In the genomic region with DNA sequence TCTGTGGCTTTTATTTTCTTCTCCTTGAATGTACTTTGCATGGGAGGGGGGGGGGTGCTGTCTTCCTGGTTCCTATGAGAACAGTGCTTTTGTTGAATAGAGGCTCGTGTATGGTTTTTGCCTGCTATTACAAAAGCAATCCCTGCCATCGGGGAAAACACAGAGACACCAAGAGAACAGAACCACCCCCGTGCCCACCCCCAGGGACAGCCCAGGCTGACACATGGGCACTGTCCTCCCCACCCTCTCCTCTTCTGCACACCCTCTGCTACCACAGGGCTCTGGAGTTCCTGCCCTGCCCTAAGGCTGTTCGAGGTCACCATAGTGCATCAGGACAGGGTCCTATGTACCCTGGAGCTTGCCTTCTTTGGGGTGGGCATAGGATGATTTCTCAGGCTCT, we compare ENCODE assay signal across 26 mouse cellular contexts. TPM values are rescaled to one million over a fixed set of nuclear protein-coding genes. Genes with fewer than 3 reads are reported as not detected.
DNase-seq lines count a peak whose midpoint lies in the region; ATAC-seq and TF ChIP-seq lines count a peak whose summit lies in the region.
"Had no signal": no experiment of that assay in that cellular context is flagged by ENCODE, and none has a peak within 500 bp of the region (broad histone marks: within the 10 kb centered on the region; RNA-seq: fewer than 3 reads in every experiment).

No protein-coding gene starts in this region.

- no peak overlapping the region for H3K4me3 ChIP-seq in hindbrain, embryonic 13.5 days
- no peak overlapping the region for H3K4me3 ChIP-seq in hindbrain, embryonic 10.5 days
- H3K4me3 ChIP-seq in layer of hippocampus, adult 2 months: no peak overlapping the region
- H3K4me3 ChIP-seq: forebrain, embryonic 10.5 days; forebrain, embryonic 13.5 days; heart, adult 2 months; heart, embryonic 10.5 days; heart, embryonic 13.5 days had no signal

- WGBS in hindbrain, embryonic 13.5 days: 70% methylated on average over 4 of the region's 4 CpGs
- WGBS in hindbrain, embryonic 10.5 days: 67% methylated on average over 4 of the region's 4 CpGs

- H3K4me2 ChIP-seq in hindbrain, embryonic 13.5 days: no peak overlapping the region
- H3K4me2 ChIP-seq: forebrain, embryonic 13.5 days; heart, embryonic 13.5 days had no signal

- H3K27ac ChIP-seq in hindbrain, embryonic 13.5 days: no peak overlapping the region
- no peak overlapping the region for H3K27ac ChIP-seq in hindbrain, embryonic 10.5 days
- peak overlapping the region; percentile 82 for H3K27ac ChIP-seq in layer of hippocampus, adult 2 months
- H3K27ac ChIP-seq: forebrain, embryonic 10.5 days; forebrain, embryonic 13.5 days; heart, adult 2 months; heart, embryonic 10.5 days; heart, embryonic 13.5 days had no signal

- H3K27me3 ChIP-seq in hindbrain, embryonic 13.5 days: peaks cover 39% of the 10 kb centered on the region
- H3K27me3 ChIP-seq in hindbrain, embryonic 10.5 days (ENCODE audit: insufficient read depth, poor library complexity, severe bottlenecking): peaks cover 37% of the 10 kb centered on the region

- no peak overlapping the region for H3K9ac ChIP-seq in hindbrain, embryonic 13.5 days
- H3K9ac ChIP-seq: forebrain, embryonic 13.5 days; heart, embryonic 13.5 days had no signal

- TF ChIP-seq CTCF in layer of hippocampus, adult 2 months (conservative IDR thresholded peaks at IDR 0.05): no peak

- no peaks in the 10 kb centered on the region for H3K9me3 ChIP-seq in hindbrain, embryonic 13.5 days
- no peaks in the 10 kb centered on the region for H3K9me3 ChIP-seq in hindbrain, embryonic 10.5 days
- H3K9me3 ChIP-seq: forebrain, embryonic 10.5 days; forebrain, embryonic 13.5 days; G1E; heart, embryonic 10.5 days; heart, embryonic 13.5 days had no signal

- H3K36me3 ChIP-seq in hindbrain, embryonic 13.5 days: no peaks in the 10 kb centered on the region
- no peaks in the 10 kb centered on the region for H3K36me3 ChIP-seq in hindbrain, embryonic 10.5 days
- H3K36me3 ChIP-seq: forebrain, embryonic 10.5 days; G1E; heart, embryonic 10.5 days; heart, embryonic 13.5 days had no signal

- peaks cover 6% of the 10 kb centered on the region; the same call in 1 of the 2 replicates for H3K4me1 ChIP-seq in hindbrain, embryonic 13.5 days (replicated peaks)
- peaks cover 22% of the 10 kb centered on the region for H3K4me1 ChIP-seq in hindbrain, embryonic 10.5 days (replicated peaks)
- H3K4me1 ChIP-seq: heart, embryonic 13.5 days had no signal

- ATAC-seq in hindbrain, embryonic 13.5 days (ENCODE audit: low FRiP score): 0 out of 2 replicates have a peak, but pooled peaks have one; percentile 28
- ATAC-seq: inflammation-experienced regulatory T-cells, adult 6 months; Patski had no signal

- DNase-seq in hindbrain, embryonic 10.5 days (ENCODE audit: low spot score): no peak
- DNase-seq in layer of hippocampus, adult 2 months (ENCODE audit: low spot score in 2 of 2): peak; percentile 56 to 64
- no peak for DNase-seq in layer of hippocampus, adult 8-10 months (ENCODE audit: low spot score in 2 of 2)
- peak; percentile 39 to 63 for DNase-seq in layer of hippocampus, postnatal 14 days (ENCODE audit: low spot score in 2 of 2)
- no peak for DNase-seq in right cerebral cortex, postnatal 25 days
- DNase-seq: adrenal gland, postnatal 10 days; adrenal gland, postnatal 36 days; B cell, adult 2 months; cerebellum, adult 18-20 months; cerebellum, adult 9-10 months; cerebellum, postnatal 14 days; gastrocnemius, postnatal 10 days; gastrocnemius, postnatal 36 days; heart, adult 2 months; heart, postnatal 14 days; heart, postnatal 4 days had no signal

RNA-seq across cellular contexts. Expression of gene Dagla, which starts 29.8 kb away (rescaled TPM):
- 6.1 and 6.3 TPM in 2 replicates for polyA plus RNA-seq in hindbrain, embryonic 13.5 days (2015; fragmentation: Nextera tagmentation; extraction: Ambion mirVana)
- 2.1 and 3.4 TPM in 2 replicates for polyA plus RNA-seq in hindbrain, embryonic 10.5 days (2016; fragmentation: Nextera tagmentation; extraction: Ambion mirVana)
- 100 to 1,000 TPM; 130 to 131 TPM for total RNA-seq in layer of hippocampus, adult 2 months (2021)
- total RNA-seq in layer of hippocampus, adult 8-10 months (2022): 100 to 1,000 TPM in 3 of 4 experiments, 10 to 100 TPM in 1; 94.1 to 109 (median 104) TPM
- 100 to 1,000 TPM; 131 to 134 TPM for total RNA-seq in layer of hippocampus, postnatal 14 days (2021)
- polyA plus RNA-seq: G1E had no signal

RNA-seq across cellular contexts. Expression of gene Syt7, which starts 54.4 kb away (rescaled TPM):
- polyA plus RNA-seq in hindbrain, embryonic 13.5 days (2015; fragmentation: Nextera tagmentation; extraction: Ambion mirVana): 7.9 and 8.4 TPM in 2 replicates
- polyA plus RNA-seq in hindbrain, embryonic 10.5 days (2016; fragmentation: Nextera tagmentation; extraction: Ambion mirVana): 0.98 and 1.5 TPM in 2 replicates
- total RNA-seq in layer of hippocampus, adult 2 months (2021): 100 to 1,000 TPM; 315 to 321 TPM
- 100 to 1,000 TPM; 241 to 317 (median 281) TPM for total RNA-seq in layer of hippocampus, adult 8-10 months (2022)
- 100 to 1,000 TPM; 277 to 282 TPM for total RNA-seq in layer of hippocampus, postnatal 14 days (2021)
- total RNA-seq: CH12.LX; granulocyte monocyte progenitor cell, adult 5-6 weeks had no signal
- polyA plus RNA-seq: G1E had no signal

Comparison
In these comparisons a context has a peak if more than half of its experiments do, and no peak if none do; other contexts are left out.
1. DNase-seq: peak in layer of hippocampus, adult 2 months (2 of 2) and layer of hippocampus, postnatal 14 days (2 of 2); none in hindbrain, embryonic 10.5 days (single experiment), layer of hippocampus, adult 8-10 months (0 of 2) and right cerebral cortex, postnatal 25 days (single experiment).